Mouse (Mus musculus) bone marrow, adult 2 months (tissue): ENCODE measurements around the gene Ppp3ca. TPM values are rescaled to one million over a fixed set of nuclear protein-coding genes. Genes with fewer than 3 reads are reported as not detected.
A peak's percentile ranks its signal among the peaks of the same experiment; 100 is the strongest.

ENCODE experiments used
- H3K27ac ChIP-seq: fragments of 200-500 bp; 2 replicates; pipeline ENCODE4 v1.5.1; 2012; ENCODE audit warnings: low read depth, mild to moderate bottlenecking, control low read depth, inconsistent platforms, low read length; ENCODE audit not compliant: control insufficient read depth, poor library complexity, insufficient read depth
- H3K4me1 ChIP-seq: fragments of 200-500 bp; 2 replicates; pipeline ENCODE4 v1.6.1; 2011; ENCODE audit warnings: low read length; ENCODE audit not compliant: control insufficient read depth, insufficient read depth
- H3K4me3 ChIP-seq: fragments of 200-500 bp; replicated peaks from 2 replicates; pipeline ENCODE3; 2011; ENCODE audit warnings: mild to moderate bottlenecking, low read depth, low read length, control low read depth; ENCODE audit not compliant: control insufficient read depth
- CTCF ChIP-seq: fragments of 200-500 bp; IDR thresholded peaks from 2 replicates; pipeline ENCODE4 v1.5.1; 2011; ENCODE audit warnings: low read length, control low read depth; ENCODE audit not compliant: control insufficient read depth, insufficient read depth
- POLR2A ChIP-seq: fragments of 200-500 bp; IDR thresholded peaks from 2 replicates; pipeline ENCODE4 v1.6.1; 2011; ENCODE audit warnings: low read depth, mild to moderate bottlenecking, control low read depth, low read length, borderline replicate concordance; ENCODE audit not compliant: control insufficient read depth
- WGBS: fragments of 180-500 bp; shearing (Covaris S2); methylation state at CpG from one replicate; pipeline ENCODE4 v1.1.7; 2018; 5-methylcytosine and 5-hydroxymethylcytosine counted together
- polyA plus RNA-seq: library from polyadenylated mRNA; stranded (reverse); fragments of >200 nt; gene quantifications from 2 replicates; pipeline ENCODE4 v1.2.4, GENCODE M21; 2011; ENCODE audit warnings: low replicate concordance; ENCODE audit not compliant: missing spikeins, insufficient read depth, insufficient read length

Gene Ppp3ca
- polyA plus RNA-seq, 1 experiment, result 25.9 TPM

- H3K4me1 ChIP-seq, result peaks cover 7% of the 10 kb centered on the region
- H3K4me3 ChIP-seq, result no peak overlapping the region
- TF ChIP-seq POLR2A (no peak), CTCF (no peak)
- no peak overlapping the region for H3K27ac ChIP-seq
- 85% methylated on average over 4 of the region's 4 CpGs for WGBS
Observed at GRCm38 (mm10) chr3:136721804-136722427, 52.0 kb downstream of the Ppp3ca start.

GRCm38 (mm10) chr3:136722493-136722892 lies 52.6 kb downstream of the Ppp3ca start:
- Histone ChIP-seq H3K4me1 (peaks cover 7% of the 10 kb centered on the region), H3K4me3 (no peak overlapping the region), H3K27ac (no peak overlapping the region)
- TF ChIP-seq POLR2A, result no peak

GRCm38 (mm10) chr3:136725311-136726156 lies 55.6 kb downstream of the Ppp3ca start:
- H3K27ac ChIP-seq, result peak overlapping the region; percentile 39
- peaks cover 4% of the 10 kb centered on the region for H3K4me1 ChIP-seq
- peak overlapping the region; percentile 57 for H3K4me3 ChIP-seq
- TF ChIP-seq CTCF (no peak), POLR2A (no peak)
- WGBS, result under 1% methylated on average over 7 of the region's 7 CpGs

GRCm38 (mm10) chr3:136727877-136728276 lies 58.0 kb downstream of the Ppp3ca start:
- H3K4me3 ChIP-seq, result no peak overlapping the region
- H3K4me1 ChIP-seq, result peaks cover 4% of the 10 kb centered on the region
- no peak for TF ChIP-seq CTCF
- TF ChIP-seq POLR2A, result no peak
- H3K27ac ChIP-seq, result no peak overlapping the region
- WGBS, result 81% methylated on average over 2 of the region's 2 CpGs

GRCm38 (mm10) chr3:136729978-136730377 lies 60.1 kb downstream of the Ppp3ca start:
- Histone ChIP-seq H3K27ac (no peak overlapping the region), H3K4me3 (no peak overlapping the region), H3K4me1 (peaks cover 1% of the 10 kb centered on the region; the same call in 1 of the 2 replicates)
- 78% methylated on average over 10 of the region's 10 CpGs for WGBS
- TF ChIP-seq POLR2A (no peak), CTCF (no peak)

GRCm38 (mm10) chr3:136731579-136731978 lies 61.7 kb downstream of the Ppp3ca start:
- H3K4me3 ChIP-seq, result no peak overlapping the region
- H3K27ac ChIP-seq, result no peak overlapping the region
- WGBS, result 89% methylated on average over 6 of the region's 6 CpGs
- H3K4me1 ChIP-seq, result no peaks in the 10 kb centered on the region; the same call in 1 of the 2 replicates
- TF ChIP-seq POLR2A (no peak), CTCF (no peak)

- TF ChIP-seq CTCF (no peak), POLR2A (no peak)
- no peak overlapping the region for H3K4me3 ChIP-seq
- no peak overlapping the region for H3K27ac ChIP-seq
- H3K4me1 ChIP-seq, result peaks cover 2% of the 10 kb centered on the region; the same call in 1 of the 2 replicates
- WGBS, result 66% methylated on average over 1 of the region's 1 CpGs
Observed at GRCm38 (mm10) chr3:136736021-136736420, 66.1 kb downstream of the Ppp3ca start.

GRCm38 (mm10) chr3:136736773-136737298 lies 66.9 kb downstream of the Ppp3ca start:
- Histone ChIP-seq H3K4me3 (no peak overlapping the region), H3K4me1 (peaks cover 3% of the 10 kb centered on the region; the same call in 1 of the 2 replicates), H3K27ac (no peak overlapping the region)
- TF ChIP-seq CTCF, result no peak
- no peak for TF ChIP-seq POLR2A
- WGBS, result 71% methylated on average over 7 of the region's 7 CpGs

- no peak overlapping the region for H3K27ac ChIP-seq
- 86% methylated on average over 1 of the region's 1 CpGs for WGBS
- no peak for TF ChIP-seq CTCF
Observed at GRCm38 (mm10) chr3:136738474-136738873, 68.5 kb downstream of the Ppp3ca start.

More at GRCm38 (mm10) chr3:136738474-136738873, 68.5 kb downstream of the Ppp3ca start:
- H3K4me3 ChIP-seq, result no peak overlapping the region
- peaks cover 5% of the 10 kb centered on the region; the same call in 1 of the 2 replicates for H3K4me1 ChIP-seq
